Mouse (Mus musculus) lung, postnatal 0 days (tissue): ENCODE measurements around the gene Ermp1. TPM values are rescaled to one million over a fixed set of nuclear protein-coding genes. Genes with fewer than 3 reads are reported as not detected.

Experiments used
- ATAC-seq: fragments of 200-750 bp; cut with Nextera tagmentation; 2 replicates; pipeline ENCODE4 v1.8.0; 2017; ENCODE audit warnings: moderate library complexity
- DNase-seq: peaks from one replicate; pipeline ENCODE4 v3.0.0-alpha.2; 2016; ENCODE audit warnings: low spot score
- H3K27ac ChIP-seq: fragments of 300-500 bp; sonication (generic); 2 replicates; pipeline ENCODE4 v1.5.1; 2014; ENCODE audit warnings: antibody characterized with exemption, mild to moderate bottlenecking, low read length, mixed read lengths
- H3K27me3 ChIP-seq: fragments of 300-500 bp; sonication (generic); replicated peaks from 2 replicates; pipeline ENCODE4 v1.6.1; 2014; ENCODE audit warnings: low read length, mixed read lengths; ENCODE audit not compliant: insufficient read depth
- H3K36me3 ChIP-seq: fragments of 300-500 bp; sonication (generic); 2 replicates; pipeline ENCODE4 v1.6.1; 2014; ENCODE audit warnings: low read length, mixed read lengths; ENCODE audit not compliant: insufficient read depth
- H3K4me1 ChIP-seq: fragments of 300-500 bp; sonication (generic); 2 replicates; pipeline ENCODE4 v1.6.1; 2014; ENCODE audit warnings: antibody characterized with exemption, low read depth, low read length, mixed read lengths; ENCODE audit not compliant: insufficient read depth
- H3K4me2 ChIP-seq: fragments of 300-500 bp; sonication (generic); replicated peaks from 2 replicates; pipeline ENCODE4 v1.6.1; 2014; ENCODE audit warnings: low read depth, mild to moderate bottlenecking, low read length, moderate library complexity, mixed read lengths
- H3K4me3 ChIP-seq: fragments of 300-500 bp; sonication (generic); 2 replicates; pipeline ENCODE4 v1.5.1; 2014; ENCODE audit warnings: low read depth, low read length
- H3K9ac ChIP-seq: fragments of 300-500 bp; sonication (generic); replicated peaks from 2 replicates; pipeline ENCODE4 v1.6.1; 2014; ENCODE audit warnings: low read depth, mild to moderate bottlenecking
- H3K9me3 ChIP-seq: fragments of 300-500 bp; sonication (generic); 2 replicates; pipeline ENCODE4 v1.6.1; 2016; ENCODE audit warnings: low read length, mixed read lengths
- CTCF ChIP-seq: IDR thresholded peaks from 2 replicates; pipeline ENCODE4 v1.5.1; 2016; ENCODE audit warnings: antibody characterized with exemption, mild to moderate bottlenecking
- EP300 ChIP-seq: IDR thresholded peaks from 2 replicates; pipeline ENCODE4 v1.6.1; 2016; ENCODE audit warnings: antibody characterized with exemption, mild to moderate bottlenecking, control low read depth
- WGBS: fragments of 180-500 bp; shearing (Covaris S2); extraction: QIAGEN DNeasy Blood & Tissue Kit; methylation state at CpG from one replicate; pipeline ENCODE4 v1.1.7; 2014; 5-methylcytosine and 5-hydroxymethylcytosine counted together
- polyA plus RNA-seq: library from polyadenylated mRNA; unstranded; fragments of >200 nt; fragmentation: Nextera tagmentation; extraction: Ambion mirVana; gene quantifications from 2 replicates; pipeline ENCODE4 v1.2.1, GENCODE M21; 2015

Gene Ermp1
- polyA plus RNA-seq, 1 experiment from 2014 or later, result 3.2 TPM

GRCm38 (mm10) chr19:29610907-29611306, 37.3 kb downstream of the Ermp1 start:
- H3K36me3 ChIP-seq, result peaks cover 4% of the 10 kb centered on the region
- H3K9me3 ChIP-seq, result no peaks in the 10 kb centered on the region
- TF ChIP-seq EP300 (no peak), CTCF (no peak)
- ATAC-seq (peak; percentile 73), DNase-seq (peak; percentile 36)
- no peak overlapping the region for H3K27ac ChIP-seq
- peak overlapping the region; percentile 9; the same call in 1 of the 2 replicates for H3K4me2 ChIP-seq
- no peaks in the 10 kb centered on the region for H3K27me3 ChIP-seq
- no peaks in the 10 kb centered on the region; the same call in 1 of the 2 replicates for H3K4me1 ChIP-seq
- H3K4me3 ChIP-seq, result no peak overlapping the region
- WGBS, result 52% methylated on average over 10 of the region's 10 CpGs
- no peak overlapping the region for H3K9ac ChIP-seq

GRCm38 (mm10) chr19:29608212-29608611, 40.0 kb downstream of the Ermp1 start:
- 82% methylated on average over 4 of the region's 4 CpGs for WGBS
- H3K4me2 ChIP-seq, result no peak overlapping the region

GRCm38 (mm10) chr19:29607521-29607920, 40.7 kb downstream of the Ermp1 start:
- H3K27ac ChIP-seq, result no peak overlapping the region
- H3K27me3 ChIP-seq, result no peaks in the 10 kb centered on the region
- no peaks in the 10 kb centered on the region; the same call in 1 of the 2 replicates for H3K4me1 ChIP-seq
- H3K9ac ChIP-seq, result no peak overlapping the region
- no peaks in the 10 kb centered on the region for H3K9me3 ChIP-seq
- 88% methylated on average over 4 of the region's 4 CpGs for WGBS
- TF ChIP-seq CTCF (no peak), EP300 (no peak)
- no peak overlapping the region for H3K4me3 ChIP-seq
- H3K4me2 ChIP-seq, result no peak overlapping the region
- ATAC-seq (no peak), DNase-seq (no peak)
- peaks cover 18% of the 10 kb centered on the region for H3K36me3 ChIP-seq

More at GRCm38 (mm10) chr19:29608212-29608611, 40.0 kb downstream of the Ermp1 start:
- no peaks in the 10 kb centered on the region for H3K27me3 ChIP-seq
- H3K9me3 ChIP-seq, result no peaks in the 10 kb centered on the region
- TF ChIP-seq EP300 (no peak), CTCF (no peak)
- no peak overlapping the region for H3K4me3 ChIP-seq
- no peaks in the 10 kb centered on the region; the same call in 1 of the 2 replicates for H3K4me1 ChIP-seq
- no peak for ATAC-seq
- no peak overlapping the region for H3K9ac ChIP-seq
- peaks cover 11% of the 10 kb centered on the region for H3K36me3 ChIP-seq
- DNase-seq, result no peak
- H3K27ac ChIP-seq, result no peak overlapping the region

GRCm38 (mm10) chr19:29604653-29605052, 43.6 kb downstream of the Ermp1 start:
- Histone ChIP-seq H3K36me3 (peaks cover 23% of the 10 kb centered on the region; the same call in 1 of the 2 replicates), H3K9me3 (no peaks in the 10 kb centered on the region), H3K27ac (no peak overlapping the region), H3K27me3 (no peaks in the 10 kb centered on the region), H3K4me1 (no peaks in the 10 kb centered on the region), H3K9ac (no peak overlapping the region), H3K4me3 (no peak overlapping the region), H3K4me2 (no peak overlapping the region)
- DNase-seq, result no peak
- whole genome bisulfite sequencing, result 91% methylated on average over 3 of the region's 3 CpGs
- TF ChIP-seq EP300, result no peak
- TF ChIP-seq CTCF, result no peak
- ATAC-seq, result no peak

- no peak overlapping the region for H3K9ac ChIP-seq
- H3K27ac ChIP-seq, result no peak overlapping the region
- H3K27me3 ChIP-seq, result no peaks in the 10 kb centered on the region
- no peaks in the 10 kb centered on the region for H3K4me1 ChIP-seq
- no peak for ATAC-seq
- no peak overlapping the region for H3K4me3 ChIP-seq
- no peak overlapping the region for H3K4me2 ChIP-seq
- H3K36me3 ChIP-seq, result peaks cover 23% of the 10 kb centered on the region; the same call in 1 of the 2 replicates
- no peak for DNase-seq
- TF ChIP-seq EP300 (no peak), CTCF (no peak)
- 88% methylated on average over 14 of the region's 14 CpGs for WGBS
- no peaks in the 10 kb centered on the region for H3K9me3 ChIP-seq
Observed at GRCm38 (mm10) chr19:29603548-29604353, 44.5 kb downstream of the Ermp1 start.

GRCm38 (mm10) chr19:29598981-29599380, 49.2 kb downstream of the Ermp1 start:
- H3K4me2 ChIP-seq, result no peak overlapping the region
- no peak overlapping the region for H3K9ac ChIP-seq
- H3K36me3 ChIP-seq, result peaks cover 36% of the 10 kb centered on the region
- H3K27ac ChIP-seq, result no peak overlapping the region
- H3K9me3 ChIP-seq, result no peaks in the 10 kb centered on the region
- H3K4me3 ChIP-seq, result no peak overlapping the region
- H3K4me1 ChIP-seq, result no peaks in the 10 kb centered on the region
- H3K27me3 ChIP-seq, result no peaks in the 10 kb centered on the region
- no peak for TF ChIP-seq CTCF
- ATAC-seq, result no peak
- no peak for DNase-seq
- WGBS, result 89% methylated on average over 5 of the region's 5 CpGs
